Mouse (Mus musculus): ENCODE data around the gene Ube2o. TPM values are rescaled to one million over a fixed set of nuclear protein-coding genes. Genes with fewer than 3 reads are reported as not detected.

Ube2o gene
- total RNA-seq (2021) = 10 to 100 TPM; 43.3 to 49.2 TPM
- long read RNA-seq, experiment 1, full-length matches to known transcripts = 16 of 36 reads
- long read RNA-seq, experiment 1, partial matches to known transcripts = 11 of 36 reads
- long read RNA-seq, experiment 1, other reads (novel, unspliced or antisense) = 9 of 36 reads
- long read RNA-seq, experiment 2, full-length matches to known transcripts = 6 of 23 reads
- long read RNA-seq, experiment 2, partial matches to known transcripts = 9 of 23 reads
- long read RNA-seq, experiment 2, other reads (novel, unspliced or antisense) = 8 of 23 reads

DNA sequence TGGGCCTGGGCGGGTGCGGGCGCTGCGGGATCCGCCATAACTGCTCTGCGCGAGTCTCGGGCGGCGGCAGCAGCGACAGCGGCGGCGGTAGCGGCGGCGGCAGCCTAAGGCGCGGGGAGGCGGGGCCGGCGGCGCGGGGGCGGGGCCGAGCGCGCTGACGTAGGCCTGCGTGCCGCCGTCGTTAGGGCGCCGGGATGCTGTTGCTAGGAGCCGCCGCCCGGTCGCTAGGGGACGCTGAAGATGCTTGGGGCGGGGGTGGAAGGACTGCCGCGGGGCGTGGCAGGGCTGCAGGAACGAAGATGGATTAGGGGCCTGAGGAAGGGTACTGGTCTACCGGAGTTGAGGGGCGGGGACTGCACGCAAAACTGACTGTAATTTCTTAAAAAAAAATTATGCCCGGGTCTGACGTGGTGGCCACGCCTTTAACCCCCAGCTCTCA, at the start of gene Ube2o:
TSS of gene Ube2o (minus strand) at position 72 of the 439 bp plus-strand sequence.
- peak; percentile 92 for DNase-seq
- intact Hi-C loops (cut with DNase I) = no loop called here

- DNase-seq = peak in 1 of 2 experiments; percentile 49
- intact Hi-C loops (cut with DNase I) = no loop called here
These were observed 49.1 kb upstream of the Ube2o start for GRCm38 (mm10) chr11:116630171-116630965.

DNA sequence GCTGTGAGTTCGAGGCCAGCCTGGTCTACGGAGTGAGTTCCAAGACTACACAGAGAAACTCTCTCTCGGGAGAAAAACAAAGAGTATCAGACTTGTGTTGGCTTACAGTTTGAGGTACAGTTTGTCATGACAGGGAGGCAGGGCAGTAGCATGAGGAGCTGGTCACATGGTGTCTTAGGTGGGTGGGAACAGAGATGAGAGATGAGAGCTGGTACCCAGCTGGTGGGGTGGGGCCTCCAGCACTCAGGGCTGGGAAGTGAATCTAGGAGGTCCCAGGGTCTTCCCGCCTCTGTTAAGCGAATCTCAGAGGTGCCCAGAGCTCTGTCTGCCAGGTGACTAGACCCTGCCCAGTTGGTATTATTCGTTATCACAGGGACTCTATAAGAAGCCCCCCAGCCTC, 48.2 kb upstream of the Ube2o start:
- no peak for DNase-seq
- intact Hi-C loops (cut with DNase I) = loop anchor here (2.0 kb wide), 2 partner anchors 25 to 75 kb away; no protein-coding TSS in a partner anchor

GRCm38 (mm10) chr11:116628712-116629111, 47.5 kb upstream of the Ube2o start:
- DNase-seq = peak; percentile 88 to 95
- intact Hi-C loops (cut with DNase I) = loop anchor here (1.0 to 2.0 kb wide), 3 partner anchors 24 to 74 kb away; partner anchors contain the start of gene Aanat

DNA sequence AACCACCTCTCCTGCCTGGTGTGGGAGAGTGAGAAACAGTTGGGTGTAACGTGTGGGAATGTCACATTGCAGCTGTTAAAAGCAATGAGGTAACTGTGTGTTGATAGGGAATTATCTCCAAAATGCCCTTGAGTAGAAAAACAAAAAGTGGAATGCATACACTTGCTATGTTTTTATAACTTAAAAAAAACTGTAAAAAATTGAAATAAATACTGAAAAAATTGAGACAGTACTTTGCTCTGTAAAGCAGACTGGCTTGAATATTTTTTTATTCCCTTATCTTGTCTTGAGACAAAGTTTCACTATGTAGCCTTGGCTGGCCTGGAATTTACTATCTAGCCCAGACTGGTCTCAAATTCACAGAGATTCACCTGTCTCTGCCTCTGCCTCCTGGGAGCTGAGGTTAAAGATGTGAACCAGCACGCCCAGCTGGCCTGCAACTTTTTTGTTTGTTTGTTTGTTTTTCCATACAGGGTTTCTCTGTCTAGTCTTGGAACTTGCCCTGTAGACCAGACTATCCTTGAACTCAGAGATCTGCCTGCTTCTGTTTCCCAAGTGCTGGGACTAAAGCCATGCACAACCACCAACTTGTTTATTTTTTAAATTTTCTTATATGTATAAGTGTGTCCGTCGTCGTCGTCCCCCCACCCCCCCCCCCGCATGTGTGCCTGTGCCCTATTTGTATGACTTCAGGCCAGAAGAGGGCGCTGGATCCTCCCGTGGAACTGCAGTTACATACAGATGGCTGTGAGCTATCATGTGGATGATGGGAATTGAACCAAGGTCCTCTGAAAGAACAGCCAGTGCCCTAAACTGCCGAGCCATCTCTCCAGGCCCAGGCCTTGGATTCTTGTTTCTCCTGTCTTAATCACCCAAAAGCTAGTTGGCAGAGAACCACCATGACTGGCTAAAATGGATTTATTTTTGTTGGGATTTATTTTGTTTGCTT, 46.1 kb upstream of the Ube2o start:
- intact Hi-C loops (cut with DNase I) = loop anchor here (1.0 to 2.0 kb wide), 4 partner anchors 23 to 127 kb away; partner anchors contain the start of gene Aanat
- DNase-seq = peak in 1 of 2 experiments; percentile 63

DNA sequence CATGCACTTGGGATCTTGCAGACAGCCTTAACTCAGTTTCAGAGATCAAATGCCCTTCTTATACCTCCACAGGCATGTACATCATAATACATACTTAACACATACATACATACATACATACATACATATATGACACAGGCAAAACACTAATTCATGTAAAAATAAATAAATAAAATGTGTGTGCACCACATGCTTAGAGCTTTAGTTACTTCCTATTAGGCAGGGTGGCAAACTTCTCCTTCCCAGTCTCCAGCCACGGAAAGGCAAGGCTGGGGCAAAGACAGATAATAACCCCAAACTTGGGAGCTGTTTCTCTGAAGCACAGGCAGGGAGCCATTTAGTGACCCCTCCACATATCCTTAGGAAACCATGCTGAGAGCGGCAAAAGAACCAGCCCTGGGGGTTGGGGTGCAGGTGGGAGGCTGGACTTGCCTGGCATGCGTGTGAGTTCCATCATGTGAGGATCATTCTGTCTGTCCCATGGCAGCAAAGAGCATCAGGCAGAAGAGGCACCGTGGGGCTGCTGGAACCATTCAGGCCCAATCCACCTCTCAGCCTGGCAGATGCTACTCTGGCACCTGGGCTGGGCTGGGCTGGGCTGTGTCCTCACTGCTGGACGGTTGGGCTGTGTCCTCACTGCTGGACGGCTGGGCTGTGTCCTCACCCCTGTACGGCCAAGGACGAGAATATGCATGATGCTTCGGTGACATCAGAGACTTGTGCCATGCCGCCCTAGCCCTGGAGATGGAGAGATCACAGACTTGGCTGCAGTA, 45.2 kb upstream of the Ube2o start, which contains the start of gene Rhbdf2:
TSS of gene Rhbdf2 (minus strand) at position 721 of the 773 bp plus-strand sequence.
- no peak for DNase-seq
- intact Hi-C loops (cut with DNase I) = loop anchor here (2.0 kb wide), 1 partner anchor 126 kb away; no protein-coding TSS in a partner anchor

DNA sequence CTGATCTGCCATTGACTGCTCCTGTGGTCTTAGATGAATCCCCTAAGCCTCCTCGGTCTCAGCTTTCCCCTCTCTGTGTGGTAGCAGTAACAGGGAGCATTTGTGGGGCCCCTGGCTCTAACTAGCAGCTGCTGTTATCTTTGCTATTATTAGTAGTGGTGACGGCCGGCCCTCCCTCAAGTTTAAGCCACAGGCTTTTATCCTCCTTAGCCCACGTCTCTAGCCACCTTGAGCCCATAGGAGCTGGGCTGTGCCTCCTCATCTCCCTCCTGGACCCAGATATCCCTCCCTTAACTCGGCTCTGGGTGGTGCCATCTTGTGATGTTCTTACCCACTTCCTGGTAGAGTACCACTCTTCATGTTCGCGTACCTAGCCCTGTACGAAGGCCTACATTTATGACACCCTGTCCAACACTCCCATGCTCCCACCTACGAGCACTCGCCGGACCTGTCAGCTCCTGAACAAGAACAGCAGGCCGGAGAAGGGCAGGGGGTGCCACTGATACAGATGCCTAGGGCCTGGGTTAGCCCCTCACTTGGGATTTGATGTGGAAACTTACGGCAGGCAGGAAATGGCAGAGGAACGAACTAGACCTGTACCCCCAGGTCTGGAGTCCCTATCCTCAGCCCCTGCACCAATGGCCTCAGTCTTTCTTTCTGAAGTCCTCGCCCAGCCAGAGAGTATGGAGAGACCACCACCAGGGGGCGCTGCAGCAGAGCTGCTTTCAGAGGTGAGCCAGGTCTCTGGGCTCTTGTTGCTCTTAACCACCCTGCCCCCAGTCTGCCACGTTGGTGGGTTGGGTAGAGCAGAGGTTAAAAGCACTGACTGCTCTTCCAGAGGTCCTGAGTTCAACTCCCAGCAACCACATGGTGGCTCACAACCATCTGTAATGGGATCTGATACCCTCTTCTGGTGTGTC, 44.1 kb upstream of the Ube2o start:
- DNase-seq = peak; percentile 62 to 63
- intact Hi-C loops (cut with DNase I) = no loop called here

DNA sequence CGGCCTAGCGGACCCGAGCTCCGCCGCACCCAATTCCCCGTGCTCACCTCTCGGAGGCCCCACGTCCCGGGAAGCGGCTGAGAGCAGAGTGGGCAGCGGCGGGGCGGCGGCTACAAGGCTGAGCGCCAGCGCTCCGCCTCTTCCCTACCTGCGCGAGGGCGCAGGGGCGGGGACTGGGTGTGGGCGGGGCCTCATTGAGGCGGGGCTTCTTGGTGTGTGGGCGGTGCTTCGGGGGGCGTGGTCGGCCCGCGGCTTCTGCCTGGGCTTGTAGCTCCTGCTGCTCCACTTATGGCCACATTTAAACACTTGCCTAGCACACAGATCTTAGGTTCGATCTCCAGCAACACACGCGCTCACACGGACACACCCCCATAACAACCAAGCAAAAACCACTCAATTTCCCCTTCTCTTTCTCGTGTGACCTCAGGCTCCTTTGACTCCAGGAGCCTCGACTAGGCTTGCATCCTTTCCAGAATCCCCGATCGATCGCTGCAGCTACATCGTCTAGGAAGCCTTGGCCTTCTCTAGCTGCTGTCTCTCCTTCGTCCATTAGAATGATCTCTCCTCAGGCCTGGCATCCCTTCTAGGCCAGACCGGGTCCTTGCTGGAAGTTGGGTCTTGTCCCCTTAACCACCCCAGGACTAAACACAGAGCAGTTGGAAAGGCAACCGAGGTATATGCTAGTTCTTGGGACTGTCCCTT, 43.0 kb upstream of the Ube2o start:
- intact Hi-C loops (cut with DNase I) = no loop called here
- DNase-seq = peak; percentile 86 to 88

DNA sequence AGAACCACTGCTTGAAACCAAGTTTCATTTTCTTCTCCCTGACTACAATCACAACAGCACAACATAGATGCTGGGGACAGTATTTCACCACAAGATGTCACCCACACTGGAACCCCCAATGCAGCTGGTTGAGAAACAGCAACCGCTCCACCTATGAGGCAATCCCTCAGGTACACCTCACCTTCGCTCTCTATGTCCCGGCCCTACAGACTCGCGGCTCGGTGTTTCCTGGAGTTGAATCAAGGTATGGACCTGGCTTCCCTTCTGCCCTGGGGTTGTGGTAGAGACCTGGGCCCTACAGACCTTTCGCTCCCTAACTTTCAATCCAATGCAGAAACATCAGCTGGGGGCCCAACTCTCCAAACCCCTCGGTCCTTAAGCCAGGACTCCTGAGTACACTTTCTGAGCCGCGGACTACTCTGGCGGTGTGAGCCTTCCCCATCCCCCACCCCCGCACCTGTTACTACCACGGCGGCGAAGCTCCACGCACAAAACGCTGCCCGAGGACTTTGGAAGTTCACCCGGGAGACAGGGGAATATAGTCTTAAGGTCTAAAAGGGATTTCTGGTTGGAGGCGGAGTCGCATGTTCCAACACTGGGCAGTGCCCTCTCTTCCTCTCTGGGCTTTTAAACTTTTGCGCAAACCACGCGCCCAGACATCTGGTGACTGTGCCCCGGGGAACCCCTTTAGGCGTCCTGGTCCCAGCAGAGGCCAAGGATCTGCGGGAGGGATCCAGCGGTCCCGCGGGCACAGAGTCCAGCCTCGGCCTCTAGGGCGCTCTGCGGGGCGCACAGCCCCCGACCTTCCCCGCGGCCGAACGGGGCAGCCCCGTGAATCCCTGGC, 42.3 kb upstream of the Ube2o start:
- no peak for DNase-seq
- intact Hi-C loops (cut with DNase I) = no loop called here

- intact Hi-C loops (cut with DNase I) = no loop called here
- peak; percentile 84 to 89 for DNase-seq
These were observed 40.0 kb upstream of the Ube2o start for GRCm38 (mm10) chr11:116621258-116621704.

- intact Hi-C loops (cut with DNase I) = no loop called here
These were observed 39.5 kb upstream of the Ube2o start for GRCm38 (mm10) chr11:116620559-116621253.

DNA sequence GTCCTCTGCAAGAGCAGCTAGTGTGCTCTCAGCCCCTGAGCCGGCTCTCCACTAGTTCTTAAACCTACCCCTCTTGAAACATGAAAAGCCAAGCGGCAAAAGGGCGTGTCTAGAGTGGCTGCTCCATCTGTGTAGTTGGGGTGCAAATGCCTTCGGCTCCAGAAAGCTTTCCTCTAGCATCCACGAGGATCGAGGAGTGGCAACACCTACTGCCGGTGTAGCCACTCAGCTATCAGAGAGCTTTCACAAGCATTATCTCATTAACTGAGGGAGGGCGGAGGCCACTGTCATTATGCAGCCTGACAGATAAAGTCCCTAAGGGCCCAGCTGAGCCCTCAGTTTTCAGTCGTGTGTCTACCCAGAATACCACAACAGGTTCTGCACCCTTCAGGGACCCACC, 38.8 kb upstream of the Ube2o start:
- intact Hi-C loops (cut with DNase I) = no loop called here
- no peak for DNase-seq

More at GRCm38 (mm10) chr11:116620559-116621253, 39.5 kb upstream of the Ube2o start:
- DNase-seq = peak in 1 of 2 experiments; percentile 68

DNA sequence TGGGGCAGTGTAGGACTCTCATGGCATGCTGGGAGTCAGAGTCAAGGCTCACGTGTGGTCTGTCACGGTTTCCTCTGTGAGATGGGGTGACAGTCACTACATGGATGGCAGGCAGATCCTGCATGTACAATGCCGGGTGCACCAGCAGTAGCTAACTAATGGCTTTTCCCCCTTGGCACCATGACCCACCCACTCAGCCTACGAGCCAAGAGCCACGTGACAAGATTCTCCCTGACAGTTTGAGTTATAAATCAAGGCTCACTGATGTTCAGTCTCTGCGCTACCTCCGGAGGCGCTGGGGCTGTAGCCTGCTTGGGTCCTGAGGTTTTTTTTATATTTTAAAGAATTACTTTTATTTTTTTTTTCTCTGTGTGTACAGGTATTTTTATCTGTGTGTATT, 38.3 kb upstream of the Ube2o start:
- intact Hi-C loops (cut with DNase I) = no loop called here
- DNase-seq = no peak

- no peak for DNase-seq
- intact Hi-C loops (cut with DNase I) = no loop called here
These were observed 37.9 kb upstream of the Ube2o start for GRCm38 (mm10) chr11:116619156-116619555.

DNA sequence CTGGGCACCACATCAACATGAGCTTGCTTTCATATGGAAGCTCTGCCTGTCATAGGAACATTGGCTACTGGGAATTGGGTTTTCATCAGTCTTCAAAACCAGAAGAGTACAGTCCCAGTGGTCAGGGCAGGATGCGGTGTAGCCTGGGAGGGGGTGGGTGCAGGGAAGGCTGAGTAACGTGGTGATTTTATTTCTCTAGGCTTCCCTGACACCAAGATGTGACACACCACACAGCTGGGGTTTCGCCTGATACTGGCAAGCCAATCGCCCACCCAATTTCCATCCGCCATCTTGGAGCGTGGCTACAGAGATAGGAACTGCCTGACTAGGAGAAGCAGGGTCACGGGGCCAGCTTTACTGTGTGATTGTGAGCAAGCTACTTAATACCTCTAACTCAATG, 37.4 kb upstream of the Ube2o start:
- DNase-seq = no peak
- intact Hi-C loops (cut with DNase I) = no loop called here

DNA sequence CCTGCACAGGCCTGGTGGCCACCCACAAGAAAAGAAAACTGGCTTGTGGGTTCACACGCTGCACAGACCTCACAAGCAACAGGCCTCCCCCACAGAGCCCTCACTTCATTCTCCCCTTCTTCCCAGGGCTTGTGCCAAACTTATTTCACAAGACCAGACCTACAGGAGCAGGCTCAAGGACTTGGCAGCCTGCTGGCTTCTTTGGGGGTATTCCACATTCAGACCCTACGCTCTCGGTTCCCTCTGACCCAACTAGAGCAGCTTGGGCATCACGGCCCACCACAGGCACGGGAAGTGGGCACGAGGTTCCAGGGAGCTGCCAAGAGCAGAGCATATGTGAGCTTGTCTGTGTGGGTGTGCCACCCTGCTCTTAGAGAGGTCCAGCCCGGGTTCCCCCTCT, 36.4 kb upstream of the Ube2o start:
- intact Hi-C loops (cut with DNase I) = no loop called here
- DNase-seq = peak in 1 of 2 experiments; percentile 34
